Mouse (Mus musculus) CH12.LX (cell line): Measurements from ENCODE around the gene St7. TPM values are rescaled to one million over a fixed set of nuclear protein-coding genes. Genes with fewer than 3 reads are reported as not detected.

Experiments
- DNase-seq: peaks from one replicate; pipeline ENCODE4 v3.0.0-alpha.2; 2013; ENCODE audit errors: extremely low read depth
- H3K27ac ChIP-seq: 2 replicates; pipeline ENCODE4 v1.5.1; 2012; ENCODE audit warnings: low read depth, mild to moderate bottlenecking, control low read depth, moderate library complexity; ENCODE audit not compliant: insufficient read depth
- H3K27me3 ChIP-seq: replicated peaks from 2 replicates; pipeline ENCODE3; 2012; ENCODE audit warnings: inconsistent platforms
- H3K36me3 ChIP-seq, 2 experiments: replicated peaks in 1 of 2; 2 replicates each; pipeline versions ENCODE3 to v1.6.1; 2012; ENCODE audit warnings: inconsistent platforms in 1 of 2, low read length in 1 of 2, mild to moderate bottlenecking in 1 of 2, mixed read lengths in 1 of 2, moderate library complexity in 1 of 2; ENCODE audit not compliant: control insufficient read depth in 1 of 2, insufficient read depth in 1 of 2
- H3K4me1 ChIP-seq, 2 experiments: 2 replicates each; pipeline ENCODE4 v1.6.1; 2012; ENCODE audit warnings: inconsistent platforms in 1 of 2, moderate library complexity in 1 of 2; ENCODE audit not compliant: insufficient read depth in 2 of 2, control insufficient read depth in 1 of 2
- H3K4me2 ChIP-seq: 2 replicates; pipeline ENCODE4 v1.6.1; 2012; ENCODE audit warnings: low read depth, mild to moderate bottlenecking, control low read depth; ENCODE audit not compliant: poor library complexity, insufficient read depth, severe bottlenecking
- H3K4me3 ChIP-seq, 3 experiments: fragments of 150-350 bp in 1 of 3; sonication (generic) in 1 of 3; replicated peaks in 1 of 3; 2 replicates each; pipeline versions ENCODE3 to v1.5.1; 2011 to 2012; ENCODE audit warnings: low read depth in 2 of 3, low read length in 2 of 3, mild to moderate bottlenecking in 2 of 3, moderate library complexity in 2 of 3, control low read depth in 1 of 3, improper control_type of control experiment in 1 of 3, inconsistent platforms in 1 of 3, mixed read lengths in 1 of 3; ENCODE audit not compliant: poor library complexity in 1 of 3
- H3K79me2 ChIP-seq: replicated peaks from 2 replicates; pipeline ENCODE4 v1.6.1; 2012; ENCODE audit warnings: mild to moderate bottlenecking, moderate library complexity; ENCODE audit not compliant: control insufficient read depth, poor library complexity, insufficient read depth, severe bottlenecking; ENCODE audit errors: extremely low read depth
- H3K9ac ChIP-seq: 2 replicates; pipeline ENCODE4 v1.6.1; 2012; ENCODE audit warnings: low read depth, mild to moderate bottlenecking, control low read depth, moderate library complexity; ENCODE audit not compliant: insufficient read depth
- H3K9me3 ChIP-seq: replicated peaks from 2 replicates; pipeline ENCODE3; 2012; ENCODE audit warnings: low read length, inconsistent platforms, mixed read lengths
- BHLHE40 ChIP-seq: IDR thresholded peaks from 2 replicates; pipeline ENCODE4 v1.6.1; 2011; ENCODE audit warnings: mild to moderate bottlenecking, low read depth, low read length, improper control_type of control experiment
- CHD1 ChIP-seq: IDR thresholded peaks from 2 replicates; pipeline ENCODE4 v1.6.1; 2012; ENCODE audit warnings: low read depth, low read length, improper control_type of control experiment, inconsistent platforms
- CHD2 ChIP-seq: IDR thresholded peaks from 2 replicates; pipeline ENCODE4 v1.6.1; 2011; ENCODE audit warnings: low read length, improper control_type of control experiment
- CTCF ChIP-seq, 2 experiments: IDR thresholded peaks in 1 of 2; conservative IDR thresholded peaks in 1 of 2; 2 replicates each; pipeline ENCODE4 v1.5.1; 2011 to 2012; ENCODE audit warnings: low read depth in 2 of 2, low read length in 2 of 2, improper control_type of control experiment in 1 of 2, inconsistent platforms in 1 of 2, mild to moderate bottlenecking in 1 of 2, moderate library complexity in 1 of 2
- E2F4 ChIP-seq: IDR thresholded peaks from 2 replicates; pipeline ENCODE4 v1.6.1; 2011; ENCODE audit warnings: low read depth, low read length, improper control_type of control experiment; ENCODE audit not compliant: insufficient replicate concordance
- ELF1 ChIP-seq: IDR thresholded peaks from 2 replicates; pipeline ENCODE4 v1.6.1; 2014; ENCODE audit warnings: low read depth, mild to moderate bottlenecking, inconsistent platforms, low read length, improper control_type of control experiment
- EP300 ChIP-seq: IDR thresholded peaks from 2 replicates; pipeline ENCODE4 v1.6.1; 2011; ENCODE audit warnings: low read length, improper control_type of control experiment
- ETS1 ChIP-seq: conservative IDR thresholded peaks from 2 replicates; pipeline ENCODE4 v1.6.1; 2012; ENCODE audit warnings: low read depth, mild to moderate bottlenecking, inconsistent platforms, low read length, improper control_type of control experiment, moderate library complexity
- GABPA ChIP-seq: IDR thresholded peaks from 2 replicates; pipeline ENCODE4 v1.6.1; 2012; ENCODE audit warnings: low read depth, low read length, improper control_type of control experiment, inconsistent platforms; ENCODE audit not compliant: insufficient replicate concordance
- IRF4 ChIP-seq: IDR thresholded peaks from 2 replicates; pipeline ENCODE4 v1.6.1; 2014; ENCODE audit warnings: low read depth, mild to moderate bottlenecking, inconsistent platforms, low read length, improper control_type of control experiment
- JUN ChIP-seq: IDR thresholded peaks from 2 replicates; pipeline ENCODE4 v1.6.1; 2011; ENCODE audit warnings: low read depth, mild to moderate bottlenecking, low read length, improper control_type of control experiment, moderate library complexity; ENCODE audit not compliant: insufficient read depth
- JUND ChIP-seq: conservative IDR thresholded peaks from 2 replicates; pipeline ENCODE4 v1.6.1; 2011; ENCODE audit warnings: low read depth, low read length, improper control_type of control experiment
- MAX ChIP-seq: IDR thresholded peaks from 2 replicates; pipeline ENCODE4 v1.6.1; 2011; ENCODE audit warnings: low read length, improper control_type of control experiment
- MEF2A ChIP-seq: IDR thresholded peaks from 2 replicates; pipeline ENCODE4 v1.6.1; 2014; ENCODE audit warnings: low read depth, mild to moderate bottlenecking, inconsistent platforms, low read length, improper control_type of control experiment, borderline replicate concordance
- MYC ChIP-seq: IDR thresholded peaks from 2 replicates; pipeline ENCODE4 v1.6.1; 2011; ENCODE audit warnings: low read depth, mild to moderate bottlenecking, improper control_type of control experiment, low read length
- NELFE ChIP-seq: IDR thresholded peaks from 2 replicates; pipeline ENCODE4 v1.6.1; 2011; ENCODE audit warnings: low read depth, low read length, improper control_type of control experiment
- NRF1 ChIP-seq: IDR thresholded peaks from 2 replicates; pipeline ENCODE4 v1.6.1; 2014; ENCODE audit warnings: low read depth, mild to moderate bottlenecking, inconsistent platforms, low read length, improper control_type of control experiment, moderate library complexity
- PAX5 ChIP-seq: IDR thresholded peaks from 2 replicates; pipeline ENCODE4 v1.6.1; 2012; ENCODE audit warnings: low read length, inconsistent platforms, mixed read lengths
- POLR2A ChIP-seq: IDR thresholded peaks from 2 replicates; pipeline ENCODE4 v1.6.1; 2011; ENCODE audit warnings: low read depth, mild to moderate bottlenecking, improper control_type of control experiment, low read length
- POLR2AphosphoS2 ChIP-seq: IDR thresholded peaks from 2 replicates; pipeline ENCODE4 v1.6.1; 2011; ENCODE audit warnings: low read depth, low read length, improper control_type of control experiment
- RAD21 ChIP-seq: IDR thresholded peaks from 2 replicates; pipeline ENCODE4 v1.6.1; 2011; ENCODE audit warnings: low read depth, mild to moderate bottlenecking, low read length, improper control_type of control experiment, moderate library complexity
- RCOR1 ChIP-seq: conservative IDR thresholded peaks from 2 replicates; pipeline ENCODE4 v1.6.1; 2012; ENCODE audit warnings: low read depth, mild to moderate bottlenecking, inconsistent platforms, low read length, improper control_type of control experiment
- SIN3A ChIP-seq: IDR thresholded peaks from 2 replicates; pipeline ENCODE4 v1.6.1; 2012; ENCODE audit warnings: low read length, improper control_type of control experiment, inconsistent platforms
- SMC3 ChIP-seq: IDR thresholded peaks from 2 replicates; pipeline ENCODE4 v1.6.1; 2011; ENCODE audit warnings: low read depth, low read length, improper control_type of control experiment
- TCF12 ChIP-seq: IDR thresholded peaks from 2 replicates; pipeline ENCODE4 v1.6.1; 2014; ENCODE audit warnings: low read depth, mild to moderate bottlenecking, inconsistent platforms, low read length, improper control_type of control experiment
- UBTF ChIP-seq: IDR thresholded peaks from 2 replicates; pipeline ENCODE4 v1.6.1; 2012; ENCODE audit warnings: low read depth, mild to moderate bottlenecking, inconsistent platforms, low read length, improper control_type of control experiment, moderate library complexity
- USF1 ChIP-seq: IDR thresholded peaks from 2 replicates; pipeline ENCODE4 v1.6.1; 2014; ENCODE audit warnings: low read depth, mild to moderate bottlenecking, inconsistent platforms, low read length, improper control_type of control experiment
- USF2 ChIP-seq: conservative IDR thresholded peaks from 2 replicates; pipeline ENCODE4 v1.6.1; 2011; ENCODE audit warnings: low read depth, low read length, improper control_type of control experiment
- ZC3H11A ChIP-seq: IDR thresholded peaks from 2 replicates; pipeline ENCODE4 v1.6.1; 2012; ENCODE audit warnings: low read depth, mild to moderate bottlenecking, inconsistent platforms, low read length, improper control_type of control experiment
- ZNF384 ChIP-seq: IDR thresholded peaks from 2 replicates; pipeline ENCODE4 v1.6.1; 2012; ENCODE audit warnings: low read depth, low read length, improper control_type of control experiment, inconsistent platforms
- dilution Hi-C: fragments of 300-500 bp; cut with MboI; formaldehyde crosslinking; loops from 2 replicates; pipeline ENCODE4 v1.14.3; 2020; ENCODE audit warnings: low sequenced_read_pairs; ENCODE audit not compliant: extremely low pct_unique_long_range_greater_than_20kb, extremely low pct_ligation_motif_present
- in situ Hi-C: fragments of 300-500 bp; cut with MboI; formaldehyde crosslinking; loops from 3 replicates; pipeline ENCODE4 v1.14.3; 2019; ENCODE audit warnings: low sequenced_read_pairs, low pct_ligation_motif_present, low pct_unique_long_range_greater_than_20kb, mixed read lengths
- polyA plus RNA-seq: library from polyadenylated mRNA; unstranded; fragments of >175 nt; gene quantifications from 2 replicates; pipeline ENCODE4 v1.2.1, GENCODE M21; 2012; ENCODE audit warnings: low read depth; ENCODE audit not compliant: insufficient read length
- total RNA-seq, 2 experiments: library from RNA; depleted of rRNA; stranded (reverse); fragments of 300-350 nt in 1 of 2; fragments of >200 nt in 1 of 2; gene quantifications; 2 replicates each; pipeline ENCODE4 v1.2.3; 2012 to 2014

St7 gene
- total and polyA plus RNA-seq, 3 experiments: 33.9 to 64.1 (median 35.3) TPM

DNA sequence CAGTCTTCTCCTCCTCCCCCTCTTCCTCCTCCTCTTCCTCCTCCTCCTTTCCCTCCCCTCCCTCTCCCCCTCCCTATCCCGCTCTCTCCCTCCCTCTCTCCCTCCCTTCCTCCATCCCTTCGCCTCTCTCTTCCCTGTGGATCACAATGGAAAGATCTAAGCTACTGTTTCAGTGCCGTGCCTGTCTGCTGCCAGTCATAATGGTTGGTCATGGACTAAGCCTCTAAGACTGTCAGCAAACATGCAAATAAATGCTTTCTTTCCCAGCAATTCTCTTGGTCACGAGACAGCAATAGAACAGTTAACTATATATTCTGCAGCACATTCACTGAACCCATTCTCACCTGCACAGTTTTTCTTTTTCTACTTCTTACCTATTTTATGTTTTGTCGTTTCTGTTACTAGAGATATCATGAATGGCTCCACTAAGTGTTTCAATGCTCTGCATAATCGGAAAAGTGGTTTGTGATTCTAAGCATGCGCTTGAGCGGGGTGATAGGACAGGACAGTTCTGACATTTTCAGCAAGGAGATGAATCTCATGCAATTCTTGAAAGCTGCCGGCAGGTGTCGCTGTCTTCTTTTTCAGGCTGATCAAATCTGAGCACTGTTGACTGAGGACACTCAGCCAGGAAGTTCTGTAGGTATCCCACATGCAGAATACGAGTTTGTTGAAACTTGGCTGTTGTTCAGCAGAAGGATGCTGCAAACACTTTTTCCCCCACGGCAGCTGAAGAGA lies 17.5 kb upstream of the St7 start:
- Histone ChIP-seq H3K27me3 (no peaks in the 10 kb centered on the region), H3K36me3 (peaks cover 0 to 7% of the 10 kb centered on the region in 2 experiments), H3K27ac (no peak overlapping the region), H3K9ac (no peak overlapping the region), H3K4me2 (peak overlapping the region; percentile 40; the same call in 1 of the 2 replicates), H3K4me3 (no peak overlapping the region), H3K9me3 (no peaks in the 10 kb centered on the region), H3K79me2 (no peaks in the 10 kb centered on the region), H3K4me1 (peaks cover 6 to 18% of the 10 kb centered on the region in 2 experiments)
- dilution Hi-C loops: no loop called here
- peak; percentile 87 for DNase-seq
- in situ Hi-C loops: loop anchor here (5.0 kb wide), 1 partner anchor 157 kb away; no protein-coding TSS in a partner anchor
- TF ChIP-seq JUN (no peak), PAX5 (no peak), EP300 (no peak), TCF12 (0 out of 2 replicates have a peak, but pooled peaks have one; percentile 32), ZNF384 (no peak), RCOR1 (no peak), USF1 (no peak), RAD21 (peak; percentile 97), E2F4 (no peak), MYC (peak; percentile 54; the same call in 1 of the 2 replicates), CHD2 (no peak), ELF1 (peak; percentile 77), SIN3A (peak; percentile 41; the same call in 1 of the 2 replicates), MEF2A (no peak; the same call in 1 of the 2 replicates), CTCF (conservative IDR thresholded peaks at IDR 0.05 in 1 of 2, IDR thresholded peaks at IDR 0.05 in 1 of 2; ENCODE audit: low read depth in 2 of 2, low read length in 2 of 2) (peak; percentile 83 to 96), BHLHE40 (peak; percentile 31; the same call in 1 of the 2 replicates), POLR2A (no peak), USF2 (no peak), ZC3H11A (peak; percentile 93), MAX (no peak; the same call in 1 of the 2 replicates), JUND (peak; percentile 45; the same call in 1 of the 2 replicates), NRF1 (peak; percentile 70), GABPA (no peak), NELFE (no peak), POLR2AphosphoS2 (no peak), IRF4 (peak; percentile 28; the same call in 1 of the 2 replicates), ETS1 (no peak), SMC3 (peak; percentile 97), UBTF (no peak), CHD1 (no peak)
